Mouse (Mus musculus) MEL (cell line): ENCODE measurements around the gene Mpp2. TPM values are rescaled to one million over a fixed set of nuclear protein-coding genes. Genes with fewer than 3 reads are reported as not detected.
A peak's percentile ranks its signal among the peaks of the same experiment; 100 is the strongest.

ENCODE experiments used
- DNase-seq: peaks from one replicate; pipeline ENCODE4 v3.0.0; 2011; ENCODE audit warnings: low read depth, low spot score
- H3K27ac ChIP-seq: 2 replicates; pipeline ENCODE4 v1.5.1; 2012; ENCODE audit warnings: low read depth, mild to moderate bottlenecking, control low read depth, low read length, moderate library complexity; ENCODE audit not compliant: control insufficient read depth
- H3K27me3 ChIP-seq, 2 experiments: fragments of 150-350 bp in 1 of 2; sonication (generic) in 1 of 2; 2 replicates each; pipeline ENCODE4 v1.6.1; 2012; ENCODE audit warnings: low read length in 2 of 2, mild to moderate bottlenecking in 2 of 2, improper control_type of control experiment in 1 of 2, moderate library complexity in 1 of 2; ENCODE audit not compliant: insufficient read depth in 2 of 2, control insufficient read depth in 1 of 2
- H3K36me3 ChIP-seq, 2 experiments: 2 replicates each; pipeline ENCODE4 v1.6.1; 2012 to 2014; ENCODE audit warnings: low read length in 2 of 2, improper control_type of control experiment in 1 of 2, inconsistent platforms in 1 of 2, mild to moderate bottlenecking in 1 of 2; ENCODE audit not compliant: insufficient read depth in 2 of 2, control insufficient read depth in 1 of 2
- H3K4me1 ChIP-seq, 2 experiments: fragments of 150-350 bp in 1 of 2; sonication (generic) in 1 of 2; 2 replicates each; pipeline ENCODE4 v1.6.1; 2012; ENCODE audit warnings: low read length in 2 of 2, improper control_type of control experiment in 1 of 2, mild to moderate bottlenecking in 1 of 2; ENCODE audit not compliant: insufficient read depth in 2 of 2, control insufficient read depth in 1 of 2
- H3K4me3 ChIP-seq, 2 experiments: fragments of 150-350 bp in 1 of 2; sonication (generic) in 1 of 2; 2 replicates each; pipeline ENCODE4 v1.5.1; 2012; ENCODE audit warnings: low read depth in 2 of 2, low read length in 2 of 2, mild to moderate bottlenecking in 2 of 2, moderate library complexity in 2 of 2, control low read depth in 1 of 2, improper control_type of control experiment in 1 of 2; ENCODE audit not compliant: control insufficient read depth in 1 of 2, insufficient read depth in 1 of 2
- H3K79me2 ChIP-seq: 2 replicates; pipeline ENCODE4 v1.6.1; 2012; ENCODE audit warnings: mild to moderate bottlenecking, low read length, moderate library complexity; ENCODE audit not compliant: control insufficient read depth, poor library complexity, insufficient read depth
- H3K9ac ChIP-seq: 2 replicates; pipeline ENCODE4 v1.6.1; 2012; ENCODE audit warnings: low read depth, mild to moderate bottlenecking, control low read depth, low read length, moderate library complexity; ENCODE audit not compliant: control insufficient read depth, poor library complexity, severe bottlenecking
- H3K9me3 ChIP-seq: fragments of 150-350 bp; sonication (generic); replicated peaks from 2 replicates; pipeline ENCODE4 v1.6.1; 2012; ENCODE audit warnings: mild to moderate bottlenecking, low read length, improper control_type of control experiment, moderate library complexity; ENCODE audit not compliant: insufficient read depth
- BHLHE40 ChIP-seq: IDR thresholded peaks from 2 replicates; pipeline ENCODE4 v1.6.1; 2012; ENCODE audit warnings: low read depth, mild to moderate bottlenecking, inconsistent platforms, low read length, improper control_type of control experiment, borderline replicate concordance
- CHD1 ChIP-seq: IDR thresholded peaks from 2 replicates; pipeline ENCODE4 v1.6.1; 2012; ENCODE audit warnings: low read depth, mild to moderate bottlenecking, inconsistent platforms, low read length, improper control_type of control experiment
- CHD2 ChIP-seq: IDR thresholded peaks from 2 replicates; pipeline ENCODE4 v1.6.1; 2011; ENCODE audit warnings: low read length, improper control_type of control experiment
- CTCF ChIP-seq, 3 experiments: IDR thresholded peaks in 2 of 3; conservative IDR thresholded peaks in 1 of 3; 2 replicates each; pipeline ENCODE4 v1.5.1; 2011 to 2012; ENCODE audit warnings: low read length in 3 of 3, low read depth in 2 of 3, mild to moderate bottlenecking in 2 of 3, improper control_type of control experiment in 1 of 3, inconsistent platforms in 1 of 3, mixed read lengths in 1 of 3, moderate library complexity in 1 of 3; ENCODE audit not compliant: control insufficient read depth in 1 of 3, insufficient read depth in 1 of 3, poor library complexity in 1 of 3, severe bottlenecking in 1 of 3
- E2F4 ChIP-seq: IDR thresholded peaks from 2 replicates; pipeline ENCODE4 v1.6.1; 2011; ENCODE audit warnings: low read depth, low read length, improper control_type of control experiment, borderline replicate concordance
- ELF1 ChIP-seq: IDR thresholded peaks from 2 replicates; pipeline ENCODE4 v1.6.1; 2014; ENCODE audit warnings: low read depth, mild to moderate bottlenecking, inconsistent platforms, low read length, improper control_type of control experiment, moderate library complexity
- EP300 ChIP-seq, 2 experiments: IDR thresholded peaks; 2 replicates each; pipeline ENCODE4 v1.6.1; 2011; ENCODE audit warnings: improper control_type of control experiment in 2 of 2, low read length in 2 of 2, low read depth in 1 of 2, mild to moderate bottlenecking in 1 of 2
- GABPA ChIP-seq: IDR thresholded peaks from 2 replicates; pipeline ENCODE4 v1.6.1; 2012; ENCODE audit warnings: low read depth, mild to moderate bottlenecking, inconsistent platforms, low read length, improper control_type of control experiment, moderate library complexity
- MAX ChIP-seq: IDR thresholded peaks from 2 replicates; pipeline ENCODE4 v1.6.1; 2011; ENCODE audit warnings: low read length, improper control_type of control experiment
- MAZ ChIP-seq: IDR thresholded peaks from 2 replicates; pipeline ENCODE4 v1.6.1; 2012; ENCODE audit warnings: low read depth, mild to moderate bottlenecking, inconsistent platforms, low read length, improper control_type of control experiment
- NELFE ChIP-seq: IDR thresholded peaks from 2 replicates; pipeline ENCODE4 v1.6.1; 2011; ENCODE audit warnings: low read depth, low read length, improper control_type of control experiment
- RAD21 ChIP-seq: IDR thresholded peaks from 2 replicates; pipeline ENCODE4 v1.6.1; 2011; ENCODE audit warnings: mild to moderate bottlenecking, low read depth, low read length, improper control_type of control experiment
- SMC3 ChIP-seq: IDR thresholded peaks from 2 replicates; pipeline ENCODE4 v1.6.1; 2011; ENCODE audit warnings: low read depth, low read length, improper control_type of control experiment
- TAL1 ChIP-seq: IDR thresholded peaks from 2 replicates; pipeline ENCODE4 v1.6.1; 2012; ENCODE audit warnings: mild to moderate bottlenecking, inconsistent platforms, low read length, moderate library complexity, mixed read lengths
- TBP ChIP-seq: IDR thresholded peaks from 2 replicates; pipeline ENCODE4 v1.8.0; 2011; ENCODE audit warnings: low read depth, low read length, improper control_type of control experiment
- ZMIZ1 ChIP-seq: IDR thresholded peaks from 2 replicates; pipeline ENCODE4 v1.6.1; 2012; ENCODE audit warnings: low read depth, mild to moderate bottlenecking, inconsistent platforms, low read length, improper control_type of control experiment, moderate library complexity
- polyA plus RNA-seq, 2 experiments: library from polyadenylated mRNA; stranded (reverse) in 1 of 2; unstranded in 1 of 2; fragments of >175 nt in 1 of 2; fragments of >200 nt in 1 of 2; gene quantifications; 2 replicates each; pipeline versions ENCODE4 v1.2.1 to v1.2.4; 2012; ENCODE audit warnings: low replicate concordance in 2 of 2, low read depth in 1 of 2; ENCODE audit not compliant: insufficient read length in 2 of 2, insufficient read depth in 1 of 2, missing spikeins in 1 of 2
- total RNA-seq: library from RNA; depleted of rRNA; stranded (reverse); fragments of 300-350 nt; gene quantifications from 2 replicates; pipeline ENCODE4 v1.2.3, GENCODE M21; 2012

The Mpp2 gene
- total and polyA plus RNA-seq, 3 experiments, result 2.9 to 16.3 TPM; not detected in 1

- H3K79me2 ChIP-seq, result no peaks in the 10 kb centered on the region
- H3K4me3 ChIP-seq, result no peak within 1 kb of the TSS
- 0 out of 4 replicates have a peak, but pooled peaks cover 0 to 4% of the 10 kb centered on the region in 2 experiments for H3K4me1 ChIP-seq
- H3K9ac ChIP-seq, result 0 out of 2 replicates have a peak within 1 kb of the TSS, but pooled peaks have one; percentile 8
- H3K36me3 ChIP-seq, result no peaks in the 10 kb centered on the region
- H3K27ac ChIP-seq, result no peak within 1 kb of the TSS
- H3K9me3 ChIP-seq, result no peaks in the 10 kb centered on the region
- no peak for TF ChIP-seq CHD1
- TF ChIP-seq BHLHE40, result no peak
- TF ChIP-seq GABPA, result no peak
- no peak for TF ChIP-seq CHD2
- no peak for TF ChIP-seq NELFE
- TF ChIP-seq ELF1, result no peak
- TF ChIP-seq MAZ, result no peak
- TF ChIP-seq E2F4, result no peak
- TF ChIP-seq TBP, result no peak
- TF ChIP-seq EP300 (IDR thresholded peaks at IDR 0.05; ENCODE audit: low read depth in 1 of 2, low read length in 2 of 2), result no peak
- H3K27me3 ChIP-seq, result peaks cover 0 to 2% of the 10 kb centered on the region in 2 experiments; a peak in 2 of 4 replicates
- DNase-seq, result peak; percentile 48
Measured at GRCm38 (mm10) chr11:102041350-102041949, 46.9 kb downstream of the Mpp2 start, which contains the start of gene Cd300lg. Gene Cd300lg, plus strand, starts transcription at chr11:102041509.

- no peak overlapping the region for H3K4me3 ChIP-seq
- 0 out of 4 replicates have a peak, but pooled peaks cover 0 to 4% of the 10 kb centered on the region in 2 experiments for H3K4me1 ChIP-seq
- no peak overlapping the region for H3K27ac ChIP-seq
- no peak overlapping the region for H3K9ac ChIP-seq
- DNase-seq, result peak; percentile 65
- no peak for TF ChIP-seq ZMIZ1
- peak; percentile 12 for TF ChIP-seq RAD21
- peak; percentile 41; the same call in 1 of the 2 replicates for TF ChIP-seq SMC3
- TF ChIP-seq TAL1, result no peak
- peak in 2 of 3 experiments; percentile 60; a peak in 4 of 6 replicates for TF ChIP-seq CTCF (IDR thresholded peaks at IDR 0.05 in 2 of 3, conservative IDR thresholded peaks at IDR 0.05 in 1 of 3; ENCODE audit: control insufficient read depth in 1 of 3, insufficient read depth in 1 of 3, low read depth in 2 of 3, low read length in 3 of 3, poor library complexity in 1 of 3, severe bottlenecking in 1 of 3)
- TF ChIP-seq MAX, result no peak
- H3K79me2 ChIP-seq, result no peaks in the 10 kb centered on the region
- peaks cover under 1 to 6% of the 10 kb centered on the region in 2 experiments; a peak in 3 of 4 replicates for H3K27me3 ChIP-seq
- no peaks in the 10 kb centered on the region for H3K9me3 ChIP-seq
- H3K36me3 ChIP-seq, result no peaks in the 10 kb centered on the region
Measured at GRCm38 (mm10) chr11:102040646-102041045, 47.7 kb downstream of the Mpp2 start.
